Mouse (Mus musculus): ENCODE measurements around the gene Olfm4.
A peak's percentile ranks its signal among the peaks of the same experiment; 100 is the strongest.

Olfm4 gene

DNA sequence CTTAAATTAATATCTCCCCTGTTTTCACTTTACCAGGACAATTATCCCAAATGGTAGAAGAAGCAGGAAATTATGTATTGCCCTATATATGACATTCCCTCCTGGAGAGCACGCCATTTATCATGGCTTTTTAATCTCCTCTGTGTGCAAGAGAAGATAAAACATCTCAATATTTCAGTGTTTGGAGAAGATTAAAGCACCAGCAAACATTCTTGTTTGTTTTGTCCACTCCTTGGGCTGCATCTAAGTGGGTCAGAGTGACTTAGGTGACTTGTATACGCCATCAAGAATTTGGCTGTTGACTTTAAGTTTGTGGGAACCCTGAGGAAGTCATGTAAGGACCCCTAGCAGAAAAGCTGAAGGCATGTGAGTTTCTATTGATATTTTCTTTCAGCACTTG lies at the start of gene Olfm4:
Gene Olfm4 (plus strand): TSS at position 301 of the 400 bp plus-strand sequence.
- no peak for DNase-seq

DNA sequence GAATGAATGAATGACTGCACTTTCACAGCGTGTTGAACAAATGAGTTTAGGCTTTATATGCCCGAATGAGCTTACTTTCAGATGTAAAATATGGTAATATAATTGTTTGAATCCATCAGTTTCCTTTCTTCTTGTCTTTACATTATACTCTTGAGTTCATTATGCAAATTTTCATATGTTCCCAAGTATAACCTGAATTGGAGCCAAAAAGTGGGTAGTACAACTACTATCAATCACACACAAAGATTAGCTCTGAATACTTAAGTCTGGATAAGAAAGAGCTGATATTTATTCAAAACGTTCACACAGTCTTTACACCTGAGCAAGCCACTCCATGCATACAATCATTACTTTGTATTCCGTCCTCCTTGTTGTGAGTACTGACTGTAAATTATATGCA lies 49.5 kb upstream of the Olfm4 start:
- no peak for DNase-seq

DNA sequence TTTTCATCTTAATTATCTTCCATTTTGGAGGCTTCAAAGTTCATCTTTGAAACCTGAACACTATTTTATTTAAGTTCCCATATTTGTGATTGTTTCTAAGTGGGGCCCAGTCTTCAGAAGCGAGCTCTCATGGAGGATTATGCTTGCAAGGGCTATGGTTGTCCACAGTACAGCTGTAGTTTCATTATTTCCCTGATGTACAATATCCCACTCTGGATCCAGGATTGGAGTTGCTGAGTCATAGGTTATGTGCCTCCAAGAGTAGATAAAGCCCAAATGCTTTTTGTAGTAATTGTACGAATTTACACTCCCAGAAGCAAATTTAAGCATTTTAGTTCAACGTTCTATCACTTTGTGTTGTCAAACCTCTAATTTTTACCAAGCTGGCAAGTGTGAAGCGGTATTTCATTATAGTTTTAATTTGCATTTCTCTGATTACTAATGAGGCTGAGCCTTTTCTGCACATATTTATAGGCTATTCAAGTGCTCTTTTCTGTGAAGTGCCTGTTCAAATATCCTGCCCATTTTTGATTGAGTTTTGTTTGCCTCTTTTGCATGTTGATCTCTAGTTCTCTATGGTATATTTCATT lies 46.9 kb upstream of the Olfm4 start:
- no peak for DNase-seq

DNA sequence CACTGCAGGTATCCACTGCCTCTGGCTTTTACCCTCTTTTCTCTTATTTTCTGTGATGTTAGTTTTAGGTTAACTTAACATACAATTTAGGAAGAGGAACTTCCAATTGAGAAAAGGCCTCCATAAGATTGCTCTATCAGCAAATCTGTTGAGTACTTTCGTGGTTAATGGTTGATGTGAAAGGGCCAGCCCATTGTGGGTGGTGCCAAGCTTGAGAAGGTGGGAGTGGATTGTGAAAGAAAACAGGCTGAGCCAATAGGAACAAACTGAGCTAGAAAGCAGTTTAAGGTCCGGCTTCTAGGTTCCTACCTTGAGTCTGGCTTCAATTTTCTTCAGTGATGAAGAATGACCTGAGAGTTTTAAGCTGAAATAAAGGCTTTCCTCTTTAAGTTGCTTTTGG lies 38.0 kb upstream of the Olfm4 start:
- no peak for DNase-seq

DNA sequence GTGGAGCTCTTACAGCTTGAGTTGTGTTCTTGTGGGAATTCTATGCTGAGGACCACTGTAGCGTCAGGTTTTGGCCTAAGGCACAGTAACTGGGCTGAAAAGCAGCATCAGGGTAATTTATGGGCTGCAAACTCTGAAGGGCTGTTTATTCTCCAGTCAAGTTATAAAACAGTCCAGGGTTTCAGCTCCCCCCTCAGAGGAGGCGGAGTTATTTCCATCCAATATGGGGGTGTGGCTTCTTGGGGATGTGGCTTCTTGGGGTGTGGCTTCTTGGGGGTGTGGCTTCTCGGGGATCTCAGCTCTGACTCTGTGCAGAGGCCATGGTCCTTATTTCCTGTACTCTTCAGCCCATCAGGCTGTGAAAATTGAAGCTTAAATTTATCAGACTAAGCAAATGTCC lies 28.2 kb upstream of the Olfm4 start:
- DNase-seq = no peak

DNA sequence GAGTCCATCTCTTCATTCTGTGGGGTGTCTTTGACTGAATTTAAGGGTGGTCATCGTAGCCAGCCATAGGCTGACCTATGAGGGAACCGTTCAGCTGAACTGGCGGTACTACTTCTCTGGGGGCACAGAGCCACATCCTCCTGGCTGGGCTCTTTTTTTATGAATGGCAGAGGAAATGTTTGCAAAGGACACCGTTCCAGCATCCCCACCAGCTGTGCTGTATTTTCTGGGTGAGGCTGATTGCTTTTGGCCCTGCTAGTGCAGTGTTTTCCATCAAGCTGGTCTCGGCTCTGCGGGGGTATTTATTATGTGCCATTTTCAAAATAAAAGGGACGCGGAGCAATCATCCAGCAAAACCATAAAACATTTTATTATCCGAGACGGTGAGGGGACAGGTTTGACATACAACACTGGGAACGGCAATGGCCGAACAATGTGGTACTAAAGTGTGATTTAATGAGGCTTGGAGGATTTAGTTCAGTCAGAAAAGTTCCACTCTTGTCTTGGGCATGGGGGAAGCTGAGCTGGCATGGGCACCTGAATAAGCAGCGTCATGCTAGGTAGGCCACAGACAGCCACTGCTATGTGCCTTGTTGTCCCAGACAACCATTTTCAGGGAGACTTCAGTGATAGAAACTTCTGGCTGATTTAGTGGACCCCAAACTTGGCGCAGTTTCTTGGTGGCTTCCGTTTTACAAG lies 25.9 kb upstream of the Olfm4 start:
- DNase-seq = no peak

DNA sequence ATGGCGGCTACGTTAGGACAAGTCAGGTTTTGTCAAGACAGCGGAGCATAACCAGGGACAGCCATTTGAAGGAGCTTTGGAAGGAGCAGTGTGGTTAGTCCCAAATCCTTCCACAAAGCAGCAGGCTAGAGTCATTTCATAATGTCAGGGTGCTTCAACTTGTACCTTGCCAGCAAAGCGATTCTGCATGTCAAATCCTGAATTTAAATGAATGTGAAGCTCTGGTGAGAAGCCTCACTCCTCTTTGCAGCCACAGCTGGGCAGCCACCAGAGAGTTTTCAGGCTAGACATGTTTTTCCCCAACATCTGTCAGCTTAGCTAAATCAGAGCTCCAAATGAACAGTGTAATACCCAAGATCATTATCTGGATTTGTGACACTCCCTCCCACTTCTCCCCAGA lies 22.7 kb upstream of the Olfm4 start:
- no peak for DNase-seq

DNA sequence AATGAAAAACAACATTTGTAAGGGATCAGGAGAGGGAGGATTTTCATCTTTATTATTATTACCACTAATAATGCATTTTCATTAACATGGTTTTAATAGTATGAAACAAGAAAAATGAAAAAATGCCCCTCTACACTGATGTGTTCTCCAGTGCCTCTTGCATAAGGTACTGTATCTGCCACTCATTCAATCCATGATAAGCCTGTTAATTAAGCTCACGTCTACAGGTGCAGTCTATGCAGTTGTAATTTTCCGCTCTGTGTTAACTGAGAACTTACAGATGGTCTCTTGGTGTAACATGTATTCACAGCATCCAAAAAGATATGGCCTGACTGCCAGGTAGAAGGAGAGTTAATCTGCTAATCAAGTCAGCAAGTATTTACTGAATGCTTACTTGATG lies 22.3 kb upstream of the Olfm4 start:
- DNase-seq = no peak

DNA sequence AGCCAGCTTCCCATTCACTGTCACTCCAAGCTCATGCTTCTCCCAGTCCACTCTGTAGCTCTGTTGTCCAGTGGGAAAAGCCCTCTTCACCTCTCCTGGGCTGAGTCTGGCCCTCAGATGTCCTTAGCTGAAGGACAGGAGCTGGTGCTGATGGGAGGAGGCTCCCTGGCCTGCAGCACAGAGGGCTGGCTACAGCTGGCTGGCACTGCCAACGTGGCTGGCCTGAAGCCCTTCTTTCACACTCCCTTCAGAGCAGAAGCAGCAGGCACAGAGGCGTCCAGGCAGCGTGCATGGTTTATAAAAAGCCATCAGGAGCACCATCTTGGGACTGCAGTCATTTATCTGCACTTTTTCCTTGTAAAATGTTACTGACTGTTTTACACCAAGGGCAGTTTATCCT lies 13.7 kb upstream of the Olfm4 start:
- DNase-seq = peak; percentile 52

DNA sequence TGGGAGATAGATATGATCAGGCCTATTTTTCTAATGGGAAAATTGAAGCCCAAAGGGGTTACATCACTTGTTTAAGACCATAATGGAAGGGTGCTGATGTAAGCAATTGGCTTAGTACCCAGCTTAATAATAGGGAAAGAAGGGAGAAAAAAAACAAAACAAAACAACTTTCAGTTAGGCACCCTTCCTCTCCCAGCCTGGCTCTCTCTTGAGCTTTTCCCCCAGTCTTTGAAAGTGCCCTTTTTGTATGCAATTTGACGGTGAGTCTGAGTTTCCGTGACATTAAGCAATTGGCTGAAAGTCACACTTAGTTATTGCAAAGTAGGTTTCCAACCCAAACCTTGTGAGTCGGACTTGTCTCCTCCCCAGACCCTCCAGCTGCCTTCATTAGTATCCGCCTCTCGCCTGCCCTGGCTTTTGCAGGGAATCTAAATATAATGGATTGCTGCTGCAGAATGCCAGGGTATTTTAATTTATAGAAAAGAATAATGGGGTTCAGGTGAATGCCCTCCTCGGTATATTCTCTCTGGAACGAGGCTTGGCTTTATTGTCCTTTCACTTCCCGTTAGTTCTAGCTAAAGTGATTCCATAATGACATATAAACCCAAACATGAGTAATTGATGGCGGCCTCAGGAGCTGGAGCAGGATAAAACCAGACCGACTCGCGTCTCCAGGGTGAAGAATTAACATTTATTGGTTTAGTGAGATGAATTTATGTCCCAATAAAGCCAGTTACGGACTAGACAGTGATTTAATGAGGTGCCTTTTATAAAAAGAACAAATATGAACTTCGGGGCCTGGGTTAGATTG lies 12.7 kb upstream of the Olfm4 start:
- DNase-seq = no peak

DNA sequence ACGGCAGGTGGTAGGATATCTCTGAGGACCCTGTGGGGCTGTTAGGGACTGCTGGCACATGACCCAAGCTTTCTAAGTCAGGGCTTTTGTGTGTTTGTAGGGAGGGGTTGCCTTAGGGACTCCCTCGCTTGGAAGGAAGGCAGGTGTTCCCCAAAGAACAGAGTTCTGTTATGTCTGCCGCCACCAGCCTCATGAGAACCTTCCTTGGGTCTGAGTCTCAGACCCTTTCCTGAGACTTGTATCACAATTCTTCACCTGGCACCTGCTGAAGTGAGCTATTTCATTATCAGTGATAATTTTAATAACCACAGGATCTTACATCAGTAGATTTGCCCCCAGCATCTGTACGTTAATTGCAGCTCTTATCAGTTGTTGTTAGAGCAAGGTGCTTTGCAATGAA lies 2.4 kb upstream of the Olfm4 start:
- no peak for DNase-seq

DNA sequence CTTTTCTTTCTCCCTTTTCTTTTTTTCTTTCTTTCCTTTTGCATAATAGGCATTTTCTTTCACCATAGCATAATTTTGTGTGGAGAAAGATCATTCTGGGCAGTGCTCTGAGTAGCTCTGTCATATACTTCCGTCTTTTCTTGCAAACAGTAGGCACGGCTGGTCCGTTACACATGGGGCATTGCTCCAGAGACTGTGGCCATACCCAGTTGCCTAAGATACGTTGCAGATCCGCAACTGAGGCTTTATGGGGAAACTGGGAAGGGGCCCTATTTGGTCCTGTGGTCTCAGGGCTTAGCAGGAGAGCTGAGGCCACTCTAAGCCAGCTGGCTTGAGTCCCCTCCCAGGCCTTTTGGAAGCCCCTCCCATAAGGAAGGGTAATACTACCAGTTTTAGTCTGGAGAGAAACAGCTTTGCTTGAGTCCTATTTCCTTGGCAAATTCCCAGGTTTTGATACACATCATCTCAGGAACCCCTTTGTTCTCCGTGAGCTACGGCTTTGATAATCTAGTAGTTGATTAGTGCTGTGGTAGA lies 1.3 kb downstream of the Olfm4 start:
- DNase-seq = no peak

DNA sequence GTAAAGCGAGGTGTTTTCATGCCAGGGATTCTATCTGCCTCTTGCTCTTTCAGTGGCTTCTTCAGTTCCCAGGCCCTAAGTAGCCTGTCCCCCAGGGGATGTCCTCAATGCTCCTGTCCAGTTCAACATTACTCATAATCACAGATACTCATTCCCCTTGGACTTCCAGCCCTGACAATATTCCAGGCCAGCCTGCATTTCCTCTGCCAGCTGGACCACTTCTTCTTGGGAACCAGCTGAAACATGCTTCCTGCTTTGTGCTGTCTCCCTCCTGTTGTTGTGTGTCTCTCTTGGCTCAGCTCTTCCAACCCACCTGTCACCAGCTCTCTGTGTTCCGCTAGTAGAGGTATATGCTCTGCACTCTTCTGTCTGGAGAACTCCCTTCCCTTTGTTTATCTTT lies 1.8 kb downstream of the Olfm4 start:
- no peak for DNase-seq

DNA sequence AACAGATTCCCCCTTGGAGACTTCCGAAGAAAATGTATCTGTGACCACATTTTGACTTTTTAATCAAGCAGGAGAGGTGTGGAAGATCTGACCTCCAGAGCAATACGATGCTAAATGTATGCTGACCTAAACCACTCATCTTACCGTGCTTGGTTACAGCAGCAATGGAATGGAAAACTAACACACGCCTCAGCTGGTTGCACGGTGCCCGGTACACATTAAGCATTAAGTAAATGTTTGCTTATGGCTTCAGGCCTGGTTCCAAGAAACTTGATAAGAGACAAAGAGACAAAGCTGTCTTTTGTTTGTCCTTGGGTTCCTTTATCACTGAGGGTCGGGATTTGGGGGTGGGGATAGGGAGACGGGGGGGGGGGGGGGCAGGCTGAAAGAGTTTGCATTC lies 3.0 kb downstream of the Olfm4 start:
- DNase-seq = no peak

DNA sequence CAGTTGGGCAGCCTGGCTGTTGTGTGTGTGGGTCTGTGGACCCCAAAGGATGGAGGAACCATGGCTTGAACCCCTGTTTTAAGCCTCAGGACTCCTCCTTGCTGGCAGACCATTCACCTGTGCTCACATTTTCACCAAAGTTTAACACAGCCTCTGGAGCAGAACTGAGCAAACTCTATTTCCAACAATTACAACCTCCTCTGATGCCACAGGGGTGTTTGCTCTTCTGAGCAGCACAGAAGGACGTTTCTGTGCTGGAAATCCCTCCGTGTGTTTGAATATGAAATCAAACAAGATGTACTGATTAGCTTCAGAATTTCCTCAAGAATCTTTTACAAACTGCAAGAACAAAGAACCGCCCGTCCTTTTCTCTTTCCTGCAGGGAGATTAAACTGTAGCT lies 5.9 kb downstream of the Olfm4 start:
- DNase-seq = no peak

DNA sequence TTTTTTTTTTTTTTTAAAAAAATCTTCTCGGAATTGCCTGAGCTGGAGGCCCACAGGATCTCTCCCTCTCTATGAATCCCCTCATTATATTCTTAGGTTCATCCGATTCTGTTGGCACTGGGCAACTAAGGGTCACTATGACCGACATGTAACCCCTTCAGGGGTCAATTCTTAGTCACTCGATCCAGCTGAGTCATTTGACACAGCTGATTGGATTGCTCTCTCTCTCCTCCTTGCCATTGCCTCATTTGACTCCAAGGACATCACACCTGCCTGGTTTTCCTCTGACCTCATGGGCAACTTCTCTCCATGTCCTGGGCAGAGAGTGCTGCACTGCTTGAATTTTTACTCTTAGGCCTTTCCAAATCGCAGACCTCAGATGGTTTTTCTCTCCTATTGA lies 6.7 kb downstream of the Olfm4 start:
- no peak for DNase-seq

DNA sequence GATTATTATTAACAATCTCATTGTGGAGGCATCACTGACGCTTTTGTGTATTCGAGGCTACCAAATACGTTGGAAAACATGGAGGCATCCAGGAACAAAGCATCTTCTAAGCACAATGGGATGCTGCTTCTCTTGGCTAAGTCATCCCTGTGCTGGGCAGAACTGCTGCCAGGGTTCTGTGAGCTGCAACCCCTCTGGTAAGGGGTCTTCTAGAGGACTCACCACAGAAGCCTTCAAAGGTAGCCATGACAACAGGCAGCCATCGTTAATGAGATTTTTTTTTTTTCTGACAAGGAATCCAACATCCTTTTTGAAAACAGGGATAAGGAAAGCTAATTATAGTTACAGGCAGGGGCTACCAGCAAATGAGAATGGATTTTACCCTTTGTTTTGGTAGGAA lies 13.7 kb downstream of the Olfm4 start:
- no peak for DNase-seq

DNA sequence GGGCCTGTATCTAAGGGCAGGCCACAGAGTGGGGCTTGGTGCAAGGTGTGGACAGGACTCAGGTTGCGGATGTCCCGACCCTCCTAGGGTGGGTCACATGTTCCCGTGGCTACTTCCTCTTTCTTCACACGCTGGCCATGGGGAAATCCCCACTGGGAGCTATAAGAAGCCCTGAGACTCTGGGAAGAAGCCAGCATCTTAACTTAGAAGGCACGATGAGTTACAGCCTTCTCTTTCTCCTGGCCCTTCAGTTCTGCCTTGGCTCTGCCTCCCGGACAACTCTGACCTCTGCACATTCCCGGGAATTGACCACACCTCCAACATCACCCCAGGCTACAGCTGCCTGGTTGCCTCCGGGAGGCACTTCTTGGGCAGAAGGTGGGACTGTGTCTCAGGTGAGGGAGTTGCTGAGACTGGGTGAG lies 16.2 kb downstream of the Olfm4 start:
- no peak for DNase-seq

DNA sequence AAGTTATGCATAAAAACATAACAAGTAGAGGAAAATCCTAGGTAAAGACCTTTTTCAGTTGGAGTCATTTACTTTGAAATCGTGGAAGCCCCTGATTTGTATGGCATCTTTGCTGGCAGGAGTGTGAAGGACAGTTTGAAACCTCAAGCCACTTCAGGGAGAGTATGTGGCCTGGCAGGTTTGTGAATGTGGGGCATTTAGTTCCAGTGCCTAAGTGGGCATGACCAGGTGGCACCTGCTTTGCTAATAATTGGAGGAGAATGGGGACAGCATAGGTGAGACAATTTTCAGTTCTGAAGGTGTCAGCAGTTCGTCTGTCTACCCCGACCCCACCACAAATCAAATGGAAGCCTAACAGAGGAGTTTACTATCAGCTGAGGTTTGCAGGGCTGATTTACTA lies 23.8 kb downstream of the Olfm4 start:
- DNase-seq = no peak

DNA sequence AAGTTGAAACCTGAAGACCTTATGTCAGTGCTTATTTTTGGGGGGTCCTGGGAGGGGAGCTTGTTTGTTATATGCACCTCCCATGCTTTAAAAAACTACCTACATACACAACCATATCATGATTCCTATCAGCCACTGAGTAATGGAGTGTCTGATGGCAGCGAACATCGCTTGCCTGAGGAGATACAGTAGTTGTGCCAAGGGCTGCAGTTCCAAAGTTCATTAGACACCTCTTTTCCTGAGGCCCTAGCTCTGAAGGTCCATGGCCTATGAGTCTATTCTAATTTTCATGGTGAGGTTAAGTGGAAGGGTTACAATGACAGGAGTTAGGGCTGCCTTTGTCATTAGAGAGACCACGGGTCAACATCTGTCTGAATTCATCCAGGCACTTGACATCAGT lies 26.5 kb downstream of the Olfm4 start:
- DNase-seq = no peak

DNA sequence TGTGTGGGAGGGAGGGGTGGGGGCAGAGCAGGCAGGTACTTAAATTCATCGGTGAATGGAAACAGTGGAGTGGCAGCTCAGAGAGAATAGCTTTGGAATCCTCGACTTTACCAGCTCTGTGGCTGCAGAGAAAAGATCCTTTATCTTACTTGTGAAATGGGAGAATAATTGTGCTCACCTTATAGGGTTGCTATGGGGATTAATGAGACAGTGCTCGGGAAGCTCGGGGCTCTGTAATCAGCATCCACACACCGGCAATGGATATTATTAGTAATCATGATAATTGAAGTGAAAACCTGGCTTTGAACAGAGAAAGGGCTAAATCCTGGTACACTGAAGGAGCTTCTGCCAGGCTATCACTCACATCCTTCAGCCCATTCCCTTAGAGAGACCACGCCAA lies 31.1 kb downstream of the Olfm4 start:
- DNase-seq = no peak

DNA sequence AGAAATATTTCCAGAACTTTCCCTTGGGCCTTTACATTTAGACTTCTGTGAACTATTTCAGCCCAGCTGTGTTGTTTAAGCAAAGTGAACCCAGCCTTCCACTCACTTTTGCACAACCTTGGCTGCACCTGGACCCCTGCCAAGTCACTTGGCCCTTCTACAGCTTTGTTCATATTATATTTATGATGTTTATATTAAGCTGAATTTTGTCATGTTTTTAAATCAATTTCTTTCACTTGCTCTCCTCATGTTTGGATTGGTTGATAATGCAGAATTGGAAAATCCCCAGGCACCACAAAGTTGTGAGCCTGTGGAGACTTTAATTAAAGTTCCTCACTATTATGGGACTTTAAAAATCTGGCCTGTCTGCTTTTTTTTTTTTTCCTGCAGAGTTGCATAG lies 32.2 kb downstream of the Olfm4 start:
- DNase-seq = no peak

DNA sequence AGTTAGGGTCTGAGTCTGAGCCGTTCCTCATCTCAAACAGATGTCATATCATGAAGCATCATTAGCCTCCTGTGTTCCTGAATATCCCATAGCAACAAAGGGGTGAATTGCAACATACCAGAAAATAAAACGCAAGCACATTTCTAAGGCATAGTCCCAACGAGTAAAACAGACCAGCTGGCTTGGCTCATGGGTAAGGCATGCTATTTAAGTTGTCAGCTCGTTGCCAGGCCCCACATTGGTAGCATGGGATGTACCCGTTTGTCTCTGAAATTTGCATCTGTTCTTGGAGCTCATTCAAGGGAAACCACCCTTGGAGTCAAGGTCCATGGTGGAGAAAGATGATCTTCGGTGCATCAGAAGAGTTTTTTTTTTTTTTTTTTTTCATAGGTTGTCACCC lies 42.2 kb downstream of the Olfm4 start:
- peak; percentile 35 for DNase-seq
